Mouse (Mus musculus) MEL (cell line): ENCODE measurements around the gene Unc93b1.

Experiments used
- GATA1 ChIP-seq: IDR thresholded peaks from 2 replicates; pipeline ENCODE4 v1.6.1; 2011; ENCODE audit warnings: low read depth, low read length, improper control_type of control experiment
- MYB ChIP-seq: IDR thresholded peaks from 2 replicates; pipeline ENCODE4 v1.6.1; 2011; ENCODE audit warnings: mild to moderate bottlenecking, low read depth, low read length, improper control_type of control experiment
- SIN3A ChIP-seq: IDR thresholded peaks from 2 replicates; pipeline ENCODE4 v1.6.1; 2012; ENCODE audit warnings: low read length, improper control_type of control experiment, inconsistent platforms

GRCm38 (mm10) chr19:3898952-3899351 is 36.0 kb upstream of the Unc93b1 start:
- TF ChIP-seq GATA1 = no peak
- no peak for TF ChIP-seq SIN3A
- TF ChIP-seq MYB = no peak
